Mouse (Mus musculus) ES-Bruce4 (cell line): ENCODE data around the gene E130311K13Rik.

Experiments used
- CTCF ChIP-seq: IDR thresholded peaks from one replicate; pipeline ENCODE4 v1.8.1; 2011; ENCODE audit warnings: low read depth, low read length
- POLR2A ChIP-seq: IDR thresholded peaks from one replicate; pipeline ENCODE4 v1.8.1; 2011; ENCODE audit warnings: low read length; ENCODE audit not compliant: insufficient read depth

- TF ChIP-seq CTCF (no peak), POLR2A (no peak)
These were observed 34.3 kb upstream of the E130311K13Rik start for GRCm38 (mm10) chr3:63963421-63964099.
